Mouse (Mus musculus) lung, embryonic 16.5 days (tissue): ENCODE results near the gene Cfap74. TPM values are rescaled to one million over a fixed set of nuclear protein-coding genes. Genes with fewer than 3 reads are reported as not detected.

Source experiments
- ATAC-seq: fragments of 200-750 bp; cut with Nextera tagmentation; 2 replicates; pipeline ENCODE4 v1.8.0; 2017; ENCODE audit warnings: low read depth, mild to moderate bottlenecking, moderate library complexity
- H3K27ac ChIP-seq: fragments of 300-500 bp; sonication (generic); 2 replicates; pipeline ENCODE4 v1.5.1; 2014; ENCODE audit warnings: mild to moderate bottlenecking, control low read depth, low read length
- H3K27me3 ChIP-seq: fragments of 300-500 bp; sonication (generic); 2 replicates; pipeline ENCODE4 v1.6.1; 2014; ENCODE audit warnings: low read depth, low read length, mixed read lengths; ENCODE audit not compliant: control insufficient read depth, insufficient read depth
- H3K36me3 ChIP-seq: fragments of 300-500 bp; sonication (generic); 2 replicates; pipeline ENCODE4 v1.6.1; 2014; ENCODE audit warnings: low read length; ENCODE audit not compliant: control insufficient read depth, insufficient read depth
- H3K4me1 ChIP-seq: fragments of 300-500 bp; sonication (generic); replicated peaks from 2 replicates; pipeline ENCODE4 v1.6.1; 2014; ENCODE audit warnings: low read length, mixed read lengths; ENCODE audit not compliant: control insufficient read depth, insufficient read depth
- H3K4me2 ChIP-seq: fragments of 300-500 bp; sonication (generic); 2 replicates; pipeline ENCODE4 v1.6.1; 2014; ENCODE audit warnings: low read depth, low read length, control low read depth
- H3K4me3 ChIP-seq: fragments of 300-500 bp; sonication (generic); 2 replicates; pipeline ENCODE4 v1.5.1; 2014; ENCODE audit warnings: mild to moderate bottlenecking, low read length, control low read depth
- H3K9ac ChIP-seq: fragments of 300-500 bp; sonication (generic); 2 replicates; pipeline ENCODE4 v1.6.1; 2014; ENCODE audit warnings: low read length, control low read depth
- H3K9me3 ChIP-seq: fragments of 300-500 bp; sonication (generic); 2 replicates; pipeline ENCODE4 v1.6.1; 2016; ENCODE audit warnings: low read length; ENCODE audit not compliant: control insufficient read depth
- WGBS: fragments of 180-500 bp; shearing (Covaris S2); extraction: QIAGEN DNeasy Blood & Tissue Kit; methylation state at CpG from one replicate; pipeline ENCODE4 v1.1.7; 2014; 5-methylcytosine and 5-hydroxymethylcytosine counted together
- polyA plus RNA-seq: library from polyadenylated mRNA; unstranded; fragments of >200 nt; fragmentation: Nextera tagmentation; extraction: Ambion mirVana; gene quantifications from 2 replicates; pipeline ENCODE4 v1.2.1, GENCODE M21; 2015

Cfap74 gene
- polyA plus RNA-seq, 1 experiment from 2014 or later: 2.8 TPM

- WGBS: 71% methylated on average over 5 of the region's 5 CpGs
- no peaks in the 10 kb centered on the region for H3K9me3 ChIP-seq
- H3K4me1 ChIP-seq: no peaks in the 10 kb centered on the region
- H3K27ac ChIP-seq: no peak overlapping the region
- H3K4me3 ChIP-seq: no peak overlapping the region
- no peak overlapping the region for H3K4me2 ChIP-seq
- H3K36me3 ChIP-seq: no peaks in the 10 kb centered on the region
- no peak for ATAC-seq
- no peak overlapping the region for H3K9ac ChIP-seq
- no peaks in the 10 kb centered on the region for H3K27me3 ChIP-seq
These were observed 49.6 kb downstream of the Cfap74 start for GRCm38 (mm10) chr4:155458575-155458974.

GRCm38 (mm10) chr4:155463050-155463449 lies 54.1 kb downstream of the Cfap74 start:
- Histone ChIP-seq H3K9me3 (no peaks in the 10 kb centered on the region), H3K4me2 (no peak overlapping the region), H3K36me3 (no peaks in the 10 kb centered on the region), H3K4me1 (no peaks in the 10 kb centered on the region), H3K27me3 (no peaks in the 10 kb centered on the region), H3K9ac (no peak overlapping the region), H3K27ac (no peak overlapping the region), H3K4me3 (no peak overlapping the region)
- 69% methylated on average over 13 of the region's 13 CpGs for WGBS
- ATAC-seq: no peak

DNA sequence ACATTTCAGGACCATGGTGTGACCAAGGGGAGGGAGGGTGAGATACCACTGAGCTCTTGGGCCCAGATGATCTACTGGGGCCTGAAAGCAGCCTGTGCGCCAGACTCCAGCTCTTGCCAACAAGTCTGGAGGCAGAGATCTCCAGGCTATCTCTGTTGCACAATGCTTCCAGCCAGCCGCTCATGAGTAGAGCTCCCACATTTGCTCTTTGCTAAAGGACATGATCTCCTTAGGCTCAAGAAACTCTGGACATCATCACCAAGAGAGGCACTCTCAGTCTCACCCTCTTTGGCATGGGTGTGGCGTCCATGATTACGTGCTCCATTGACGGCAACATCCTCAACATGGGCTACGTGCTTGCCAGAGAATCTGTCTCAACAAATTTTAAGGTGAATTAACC lies 54.6 kb downstream of the Cfap74 start:
- Histone ChIP-seq H3K4me1 (no peaks in the 10 kb centered on the region), H3K27ac (no peak overlapping the region), H3K4me2 (no peak overlapping the region), H3K27me3 (no peaks in the 10 kb centered on the region), H3K36me3 (no peaks in the 10 kb centered on the region), H3K9ac (no peak overlapping the region), H3K4me3 (no peak overlapping the region), H3K9me3 (no peaks in the 10 kb centered on the region)
- WGBS: 73% methylated on average over 6 of the region's 6 CpGs
- no peak for ATAC-seq

- no peaks in the 10 kb centered on the region for H3K27me3 ChIP-seq
- ATAC-seq: no peak
These were observed 55.1 kb downstream of the Cfap74 start for GRCm38 (mm10) chr4:155464061-155464460.

DNA sequence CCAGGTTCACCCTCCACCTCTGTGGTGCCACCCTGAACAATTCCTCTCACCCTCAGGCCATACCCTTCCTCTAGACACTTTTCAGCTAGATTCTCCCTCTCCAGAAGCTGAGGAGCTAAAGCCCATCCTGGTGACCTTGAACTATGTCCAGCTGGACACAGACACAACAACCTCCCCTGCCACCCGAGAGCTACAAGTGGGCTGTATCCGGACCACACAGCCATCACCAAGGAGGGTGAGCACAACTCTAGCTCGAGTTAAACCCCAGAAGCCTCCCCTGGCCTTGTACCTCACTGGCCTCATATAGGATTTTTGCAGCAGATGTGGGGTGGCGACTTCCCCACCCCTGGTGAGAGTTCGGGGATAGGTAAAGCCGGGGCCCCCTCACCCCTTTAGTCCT lies 56.6 kb downstream of the Cfap74 start:
- Histone ChIP-seq H3K9ac (no peak overlapping the region), H3K4me3 (no peak overlapping the region), H3K4me2 (no peak overlapping the region), H3K9me3 (no peaks in the 10 kb centered on the region), H3K27ac (no peak overlapping the region), H3K27me3 (no peaks in the 10 kb centered on the region), H3K4me1 (no peaks in the 10 kb centered on the region), H3K36me3 (no peaks in the 10 kb centered on the region)
- 66% methylated on average over 6 of the region's 6 CpGs for WGBS
- ATAC-seq: no peak

More at GRCm38 (mm10) chr4:155464061-155464460, 55.1 kb downstream of the Cfap74 start:
- Histone ChIP-seq H3K9ac (no peak overlapping the region), H3K4me1 (no peaks in the 10 kb centered on the region), H3K4me3 (no peak overlapping the region), H3K27ac (no peak overlapping the region), H3K36me3 (no peaks in the 10 kb centered on the region), H3K4me2 (no peak overlapping the region), H3K9me3 (no peaks in the 10 kb centered on the region)
- 81% methylated on average over 4 of the region's 4 CpGs for WGBS

DNA sequence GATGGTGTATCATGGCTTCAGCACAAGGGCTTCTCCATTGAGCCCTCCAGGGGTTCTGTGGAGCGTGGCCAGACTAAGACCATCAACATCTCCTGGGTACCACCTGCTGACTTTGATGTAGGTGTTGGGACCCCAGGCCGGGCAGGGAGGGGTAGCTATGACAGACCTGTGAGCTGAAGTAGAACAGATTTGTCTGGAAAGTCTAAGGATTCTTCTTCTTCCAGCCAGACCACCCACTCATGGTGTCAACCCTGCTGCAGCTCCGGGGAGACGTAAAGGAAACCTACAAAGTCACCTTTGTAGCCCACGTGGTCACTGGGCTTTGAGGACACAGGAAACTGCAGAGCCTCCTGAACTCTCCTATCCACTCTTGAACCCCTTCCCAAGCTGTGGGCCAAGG lies 57.1 kb downstream of the Cfap74 start:
- ATAC-seq: no peak
- H3K27me3 ChIP-seq: no peaks in the 10 kb centered on the region
- WGBS: 73% methylated on average over 5 of the region's 5 CpGs
- no peaks in the 10 kb centered on the region for H3K36me3 ChIP-seq
- H3K27ac ChIP-seq: no peak overlapping the region
- H3K9ac ChIP-seq: no peak overlapping the region
- no peak overlapping the region for H3K4me3 ChIP-seq
- H3K4me2 ChIP-seq: no peak overlapping the region
- no peaks in the 10 kb centered on the region for H3K9me3 ChIP-seq
- no peaks in the 10 kb centered on the region for H3K4me1 ChIP-seq

- H3K9me3 ChIP-seq: no peaks in the 10 kb centered on the region
- no peak overlapping the region for H3K4me2 ChIP-seq
- 73% methylated on average over 13 of the region's 13 CpGs for WGBS
- no peaks in the 10 kb centered on the region for H3K4me1 ChIP-seq
- no peak overlapping the region for H3K4me3 ChIP-seq
- no peak overlapping the region for H3K27ac ChIP-seq
- no peaks in the 10 kb centered on the region for H3K27me3 ChIP-seq
- H3K36me3 ChIP-seq: no peaks in the 10 kb centered on the region
- no peak overlapping the region for H3K9ac ChIP-seq
- ATAC-seq: no peak
These were observed 58.4 kb downstream of the Cfap74 start for GRCm38 (mm10) chr4:155467237-155468010.

- ATAC-seq: peak; percentile 48
These were observed 60.0 kb downstream of the Cfap74 start, which contains the start of gene Tmem52 for GRCm38 (mm10) chr4:155468952-155469351. Gene Tmem52, plus strand, starts transcription at chr4:155469114.

DNA sequence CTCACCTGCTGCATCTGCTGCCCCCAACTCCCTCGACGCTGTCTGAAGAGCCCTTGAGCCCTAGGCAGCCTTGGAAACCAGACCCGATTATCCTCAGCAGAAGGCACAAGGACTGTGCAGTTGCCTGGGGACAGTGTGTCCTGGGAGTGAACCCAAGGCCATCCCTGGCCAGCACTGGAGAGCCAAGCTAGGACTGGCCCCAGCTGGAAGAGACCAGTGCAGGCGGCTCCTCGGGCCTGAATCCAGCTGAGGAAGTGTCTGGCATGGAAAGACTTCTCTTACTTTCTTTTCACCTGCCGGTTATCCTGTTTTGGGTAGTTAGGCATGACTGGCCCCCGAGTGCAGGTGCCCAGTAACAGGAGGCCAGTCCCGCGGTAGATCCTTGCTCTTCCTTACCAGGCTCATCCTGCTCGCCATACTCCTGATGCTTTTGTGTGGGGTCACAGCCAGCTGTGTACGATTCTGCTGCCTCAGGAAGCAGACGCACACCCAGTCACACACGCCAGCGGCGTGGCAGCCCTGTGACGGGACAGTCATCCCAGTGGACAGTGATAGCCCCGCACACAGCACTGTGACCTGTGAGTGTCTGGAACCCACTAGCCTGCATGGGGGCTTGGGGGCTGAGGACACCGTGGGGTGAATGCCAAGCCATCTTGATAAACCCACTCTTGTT lies 60.7 kb downstream of the Cfap74 start:
- Histone ChIP-seq H3K4me1 (no peaks in the 10 kb centered on the region), H3K27ac (no peak overlapping the region), H3K4me2 (peak overlapping the region; percentile 58), H3K9ac (no peak overlapping the region), H3K4me3 (no peak overlapping the region; the same call in 1 of the 2 replicates), H3K9me3 (no peaks in the 10 kb centered on the region), H3K36me3 (no peaks in the 10 kb centered on the region), H3K27me3 (no peaks in the 10 kb centered on the region)
- ATAC-seq: peak; percentile 36
- WGBS: 63% methylated on average over 18 of the region's 18 CpGs

More at GRCm38 (mm10) chr4:155468952-155469351, 60.0 kb downstream of the Cfap74 start, which contains the start of gene Tmem52:
- H3K27ac ChIP-seq: no peak within 1 kb of the TSS
- no peaks in the 10 kb centered on the region for H3K27me3 ChIP-seq
- H3K9ac ChIP-seq: peak within 1 kb of the TSS; percentile 42; the same call in 1 of the 2 replicates
- peak within 1 kb of the TSS; percentile 45 for H3K4me3 ChIP-seq
- H3K4me1 ChIP-seq: no peaks in the 10 kb centered on the region
- 7% methylated on average over 21 of the region's 21 CpGs for WGBS
- H3K36me3 ChIP-seq: no peaks in the 10 kb centered on the region
- H3K9me3 ChIP-seq: no peaks in the 10 kb centered on the region
- H3K4me2 ChIP-seq: peak within 1 kb of the TSS; percentile 58
